Mouse (Mus musculus) E14TG2a.4 (cell line): ENCODE results near the gene Fcor.

ENCODE experiments used
- CTCF ChIP-seq: conservative IDR thresholded peaks from 2 replicates; pipeline ENCODE4 v1.5.1; 2014; ENCODE audit warnings: low read length
- POU5F1 ChIP-seq: IDR thresholded peaks from 2 replicates; pipeline ENCODE4 v1.6.1; 2014; ENCODE audit warnings: low read length, borderline replicate concordance

DNA sequence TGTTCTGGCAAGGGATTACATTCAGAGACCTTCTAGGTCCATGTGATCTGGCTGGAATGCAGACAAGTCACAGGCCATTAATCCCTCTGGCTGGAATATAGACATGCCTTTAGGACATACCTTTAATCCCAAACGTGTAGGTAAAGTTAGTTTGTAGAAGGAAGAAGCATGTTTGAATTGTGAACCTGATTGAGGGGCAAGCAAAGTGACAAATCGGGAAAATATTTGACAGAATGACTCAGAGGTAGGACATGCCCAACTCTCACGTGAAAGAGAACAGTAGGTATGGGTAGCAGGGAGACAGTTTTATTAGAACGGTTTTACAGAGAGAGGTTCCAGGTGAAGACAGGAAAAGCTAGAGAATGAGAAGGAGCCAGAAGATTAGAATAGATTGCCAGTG, 24.6 kb downstream of the Fcor start:
- no peak for TF ChIP-seq CTCF
- no peak for TF ChIP-seq POU5F1
